Comparison of ENCODE assay signal across 32 mouse cellular contexts in genomic region chr7:144612351-144612750, GRCm38 (mm10). TPM values are rescaled to one million over a fixed set of nuclear protein-coding genes. Genes with fewer than 3 reads are reported as not detected.
DNase-seq lines count a peak whose midpoint lies in the region; ATAC-seq lines count a peak whose summit lies in the region.
"Had no signal": no experiment of that assay in that cellular context is flagged by ENCODE, and none has a peak within 500 bp of the region (broad histone marks: within the 10 kb centered on the region; RNA-seq: fewer than 3 reads in every experiment).

No protein-coding gene starts in this region.

- peaks cover 6% of the 10 kb centered on the region; the same call in 1 of the 2 replicates for H3K4me1 ChIP-seq in hindbrain, embryonic 10.5 days (replicated peaks)
- no peaks in the 10 kb centered on the region for H3K4me1 ChIP-seq in hindbrain, embryonic 14.5 days (replicated peaks; ENCODE audit: control insufficient read depth, insufficient read depth, low read length)
- H3K4me1 ChIP-seq: embryonic facial prominence, embryonic 12.5 days; forebrain, embryonic 15.5 days; hindbrain, embryonic 15.5 days; neural tube, embryonic 13.5 days had no signal

- DNase-seq in hindbrain, embryonic 10.5 days (ENCODE audit: low spot score) = no peak
- no peak for DNase-seq in hindbrain, embryonic 14.5 days (ENCODE audit: low spot score)
- peak; percentile 65 for DNase-seq in urinary bladder, postnatal 14 days (ENCODE audit: low spot score)
- DNase-seq in urinary bladder, postnatal 25 days (ENCODE audit: low spot score) = no peak
- DNase-seq in large intestine, adult 2 months (ENCODE audit: low read depth, low spot score) = peak; percentile 79
- DNase-seq in heart, postnatal 10 days = no peak
- no peak for DNase-seq in spleen, postnatal 14 days (ENCODE audit: low spot score in 2 of 2)
- DNase-seq: adrenal gland, adult 2 months; B cell, adult 2 months; cerebellum, adult 2 months; gastrocnemius, postnatal 25 days; heart, adult 11 months; heart, postnatal 36 days; kidney, adult 2 months; kidney, postnatal 36 days; liver; lung, adult 2 months; lung, postnatal 14 days; right cerebral cortex, postnatal 14 days; thymus, adult 2 months; thymus, postnatal 36 days had no signal

- 0 out of 2 replicates have a peak overlapping the region, but pooled peaks have one; percentile 50 for H3K27ac ChIP-seq in hindbrain, embryonic 10.5 days
- H3K27ac ChIP-seq in hindbrain, embryonic 14.5 days = no peak overlapping the region
- H3K27ac ChIP-seq: embryonic facial prominence, embryonic 12.5 days; forebrain, embryonic 15.5 days; heart, embryonic 10.5 days; heart, embryonic 15.5 days; hindbrain, embryonic 15.5 days; liver, embryonic 14.5 days; neural tube, embryonic 13.5 days had no signal

- peaks cover 4% of the 10 kb centered on the region for H3K27me3 ChIP-seq in hindbrain, embryonic 10.5 days (ENCODE audit: insufficient read depth, poor library complexity, severe bottlenecking)
- no peaks in the 10 kb centered on the region for H3K27me3 ChIP-seq in hindbrain, embryonic 14.5 days (ENCODE audit: control insufficient read depth, insufficient read depth, low read length)
- H3K27me3 ChIP-seq: embryonic facial prominence, embryonic 12.5 days; forebrain, embryonic 15.5 days; heart, embryonic 15.5 days; hindbrain, embryonic 15.5 days; neural tube, embryonic 13.5 days had no signal

- no peaks in the 10 kb centered on the region for H3K9me3 ChIP-seq in hindbrain, embryonic 10.5 days
- no peaks in the 10 kb centered on the region for H3K9me3 ChIP-seq in hindbrain, embryonic 14.5 days (ENCODE audit: control insufficient read depth, low read length)
- H3K9me3 ChIP-seq: embryonic facial prominence, embryonic 12.5 days; forebrain, embryonic 15.5 days; heart, embryonic 10.5 days; heart, embryonic 15.5 days; hindbrain, embryonic 15.5 days; neural tube, embryonic 13.5 days had no signal

- no peak overlapping the region for H3K4me3 ChIP-seq in hindbrain, embryonic 10.5 days
- H3K4me3 ChIP-seq in hindbrain, embryonic 14.5 days (replicated peaks; ENCODE audit: low read length) = no peak overlapping the region
- H3K4me3 ChIP-seq: embryonic facial prominence, embryonic 12.5 days; forebrain, embryonic 15.5 days; heart, embryonic 10.5 days; heart, embryonic 15.5 days; hindbrain, embryonic 15.5 days; myocyte; neural tube, embryonic 13.5 days had no signal

- no peak for ATAC-seq in hindbrain, embryonic 14.5 days (ENCODE audit: low FRiP score)
- ATAC-seq: activated CD4-positive, CD25-positive, alpha-beta regulatory T cell, adult 4 months; forebrain, embryonic 15.5 days; midbrain, embryonic 16.5 days had no signal

- H3K36me3 ChIP-seq in hindbrain, embryonic 10.5 days = 0 out of 2 replicates have a peak, but pooled peaks cover 5% of the 10 kb centered on the region
- H3K36me3 ChIP-seq in hindbrain, embryonic 14.5 days (replicated peaks; ENCODE audit: control insufficient read depth, insufficient read depth) = no peaks in the 10 kb centered on the region
- H3K36me3 ChIP-seq: embryonic facial prominence, embryonic 12.5 days; forebrain, embryonic 15.5 days; heart, embryonic 10.5 days; heart, embryonic 15.5 days; hindbrain, embryonic 15.5 days; neural tube, embryonic 13.5 days had no signal

- WGBS in hindbrain, embryonic 10.5 days = 82% methylated on average over 4 of the region's 4 CpGs
- 73% methylated on average over 4 of the region's 4 CpGs for WGBS in hindbrain, embryonic 14.5 days
- WGBS in large intestine, adult 2 months = 26% methylated on average over 4 of the region's 4 CpGs

- no peak overlapping the region for H3K9ac ChIP-seq in hindbrain, embryonic 14.5 days
- H3K9ac ChIP-seq: embryonic facial prominence, embryonic 12.5 days; forebrain, embryonic 15.5 days; heart, embryonic 15.5 days; hindbrain, embryonic 15.5 days; liver, embryonic 14.5 days; neural tube, embryonic 13.5 days had no signal

- intact Hi-C loops in heart, postnatal 10 days (cut with DNase I) = no loop called here

- H3K4me2 ChIP-seq in hindbrain, embryonic 14.5 days (replicated peaks) = no peak overlapping the region
- H3K4me2 ChIP-seq: embryonic facial prominence, embryonic 12.5 days; forebrain, embryonic 15.5 days; heart, embryonic 15.5 days; hindbrain, embryonic 15.5 days; midbrain, embryonic 11.5 days; neural tube, embryonic 13.5 days had no signal

RNA-seq across cellular contexts. Expression of gene Fadd, which starts 30.1 kb away (rescaled TPM):
- polyA plus RNA-seq in hindbrain, embryonic 10.5 days (2016; fragmentation: Nextera tagmentation; extraction: Ambion mirVana) = 10.1 TPM in 2 replicates
- polyA plus RNA-seq in hindbrain, embryonic 14.5 days (2014; fragmentation: Nextera tagmentation; extraction: Ambion mirVana) = 4.6 and 5.4 TPM in 2 replicates
- 15.3 and 15.6 TPM in 2 replicates for polyA plus RNA-seq in large intestine, adult 2 months (2012; rRNA removed)
- 10 to 100 TPM; 10.6 to 13.1 TPM for total RNA-seq in heart, postnatal 10 days (2021)

RNA-seq across cellular contexts. Expression of gene Ppfia1, which starts 58.8 kb away (rescaled TPM):
- 33.2 and 38.1 TPM in 2 replicates for polyA plus RNA-seq in hindbrain, embryonic 10.5 days (2016; fragmentation: Nextera tagmentation; extraction: Ambion mirVana)
- polyA plus RNA-seq in hindbrain, embryonic 14.5 days (2014; fragmentation: Nextera tagmentation; extraction: Ambion mirVana) = 26.0 and 29.3 TPM in 2 replicates
- 24.7 and 28.9 TPM in 2 replicates for polyA plus RNA-seq in large intestine, adult 2 months (2012; rRNA removed)
- 10 to 100 TPM; 69.9 to 81.5 TPM for total RNA-seq in heart, postnatal 10 days (2021)

Comparison
In these comparisons a context has a peak if more than half of its experiments do, and no peak if none do; other contexts are left out.
1. DNase-seq: peak in urinary bladder, postnatal 14 days (single experiment) and large intestine, adult 2 months (single experiment); none in hindbrain, embryonic 10.5 days (single experiment), hindbrain, embryonic 14.5 days (single experiment), urinary bladder, postnatal 25 days (single experiment), heart, postnatal 10 days (0 of 2) and spleen, postnatal 14 days (0 of 2).